Mouse (Mus musculus) megakaryocyte, embryonic 14.5 days (primary cell): Measurements from ENCODE around the gene Gucy2g.

Experiments
- FLI1 ChIP-seq: IDR thresholded peaks from 2 replicates; pipeline ENCODE4 v1.6.1; 2012; ENCODE audit warnings: low read length, inconsistent platforms, mixed read lengths
- GATA1 ChIP-seq: IDR thresholded peaks from 3 replicates; pipeline ENCODE4 v1.6.1; 2012; ENCODE audit warnings: mixed read lengths, low read length, inconsistent platforms, borderline replicate concordance

DNA sequence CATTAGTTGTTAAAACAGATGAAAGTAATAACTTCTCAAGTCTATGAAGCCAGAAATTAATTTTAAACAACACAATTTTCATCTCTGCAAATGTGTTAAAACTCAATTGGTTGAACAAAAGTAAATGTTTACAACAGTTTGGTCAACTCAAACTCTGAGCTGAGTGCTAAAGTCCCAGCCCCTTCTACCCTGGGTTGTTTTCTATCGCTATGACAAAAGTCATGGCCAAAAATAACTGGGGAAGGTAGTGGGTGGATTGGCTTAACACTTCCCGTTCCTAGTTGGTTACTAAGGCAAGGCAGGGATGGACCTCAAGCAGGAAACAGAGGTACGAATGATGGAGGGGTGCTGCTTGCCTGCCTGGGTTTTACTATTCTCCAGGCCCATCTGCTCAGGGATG is 35.7 kb upstream of the Gucy2g start:
- TF ChIP-seq GATA1 (no peak), FLI1 (no peak)
